Mouse (Mus musculus) limb, embryonic 15.5 days (tissue): ENCODE data around the gene Mgarp. TPM values are rescaled to one million over a fixed set of nuclear protein-coding genes. Genes with fewer than 3 reads are reported as not detected.
A peak's percentile ranks its signal among the peaks of the same experiment; 100 is the strongest.
"Not testable (repeated sequence)": the region's sequence is repeated elsewhere in the genome, so short reads cannot be mapped to it uniquely, and the experiment has no call there.

Source experiments
- ATAC-seq: fragments of 200-750 bp; cut with Nextera tagmentation; 2 replicates; pipeline ENCODE4 v1.8.0; 2017; ENCODE audit warnings: low read depth, moderate TSS enrichment; ENCODE audit not compliant: insufficient number of reproducible peaks, low FRiP score, low TSS enrichment
- H3K27ac ChIP-seq: fragments of 300-500 bp; sonication (generic); 2 replicates; pipeline ENCODE4 v1.5.1; 2015; ENCODE audit warnings: moderate library complexity, mild to moderate bottlenecking, inconsistent platforms
- H3K27me3 ChIP-seq: fragments of 300-500 bp; sonication (generic); 2 replicates; pipeline ENCODE4 v1.6.1; 2015; ENCODE audit warnings: inconsistent platforms
- H3K36me3 ChIP-seq: fragments of 300-500 bp; sonication (generic); 2 replicates; pipeline ENCODE4 v1.6.1; 2015; ENCODE audit warnings: inconsistent platforms
- H3K4me1 ChIP-seq: fragments of 300-500 bp; sonication (generic); 2 replicates; pipeline ENCODE4 v1.6.1; 2015; ENCODE audit warnings: inconsistent platforms
- H3K4me2 ChIP-seq: fragments of 300-500 bp; sonication (generic); 2 replicates; pipeline ENCODE4 v1.6.1; 2015; ENCODE audit warnings: mild to moderate bottlenecking, inconsistent platforms
- H3K4me3 ChIP-seq: fragments of 300-500 bp; sonication (generic); 2 replicates; pipeline ENCODE4 v1.5.1; 2015; ENCODE audit warnings: mild to moderate bottlenecking, inconsistent platforms
- H3K9ac ChIP-seq: fragments of 300-500 bp; sonication (generic); 2 replicates; pipeline ENCODE4 v1.6.1; 2015; ENCODE audit warnings: inconsistent platforms
- H3K9me3 ChIP-seq: fragments of 300-500 bp; sonication (generic); 2 replicates; pipeline ENCODE4 v1.6.1; 2016; ENCODE audit warnings: inconsistent platforms
- WGBS: fragments of 180-500 bp; shearing (Covaris S2); methylation state at CpG from one replicate; pipeline ENCODE4 v1.1.7; 2015; 5-methylcytosine and 5-hydroxymethylcytosine counted together
- polyA plus RNA-seq: library from polyadenylated mRNA; unstranded; fragments of >200 nt; fragmentation: Nextera tagmentation; extraction: Ambion mirVana; gene quantifications from 2 replicates; pipeline ENCODE4 v1.2.1, GENCODE M21; 2015

The Mgarp gene
- polyA plus RNA-seq, 1 experiment from 2014 or later = 6.7 TPM

DNA sequence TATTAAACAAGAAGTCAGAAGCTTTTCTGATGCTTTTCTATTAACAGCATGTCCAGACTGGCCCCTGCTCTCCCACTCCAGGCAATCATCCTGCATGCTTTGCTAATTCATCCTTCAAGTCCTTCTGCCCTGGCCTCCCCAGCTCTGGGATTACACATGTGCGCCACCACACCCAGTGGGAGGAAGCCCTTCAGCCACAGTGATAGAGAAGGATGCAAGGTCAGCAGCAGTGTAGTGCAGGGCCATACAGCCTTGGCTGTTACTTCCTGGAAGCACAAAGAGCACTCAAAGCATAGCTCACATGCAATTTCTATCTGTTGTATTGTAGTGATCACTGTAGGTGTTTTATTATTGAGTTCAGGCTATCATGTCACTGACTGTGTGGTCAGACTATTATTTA is 16.7 kb upstream of the Mgarp start:
- Histone ChIP-seq H3K9ac (no peak overlapping the region), H3K4me1 (peaks cover 12% of the 10 kb centered on the region), H3K4me2 (no peak overlapping the region), H3K27ac (no peak overlapping the region), H3K9me3 (no peaks in the 10 kb centered on the region), H3K4me3 (no peak overlapping the region), H3K27me3 (no peaks in the 10 kb centered on the region), H3K36me3 (no peaks in the 10 kb centered on the region)
- whole genome bisulfite sequencing = 78% methylated on average over 1 of the region's 1 CpGs
- no peak for ATAC-seq

DNA sequence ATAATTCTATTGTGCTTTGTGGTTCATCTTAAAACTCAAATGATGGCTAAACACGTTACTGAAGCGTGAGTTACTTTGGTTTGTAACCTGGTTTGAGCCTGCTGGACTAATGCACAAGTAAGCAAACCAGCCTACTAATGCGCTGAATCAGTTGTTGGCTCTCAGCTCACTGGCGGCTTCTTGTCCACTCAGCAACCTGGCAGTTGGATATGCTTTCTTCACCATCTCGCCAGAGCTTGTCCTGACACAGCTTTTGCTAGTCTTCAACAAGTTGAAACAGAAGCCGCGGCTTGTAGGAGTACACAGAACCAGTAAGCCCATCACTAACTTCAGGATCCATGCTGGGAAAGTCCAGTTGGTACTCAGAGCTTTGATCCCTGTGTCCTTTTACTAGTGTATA is 15.9 kb upstream of the Mgarp start:
- Histone ChIP-seq H3K4me2 (no peak overlapping the region), H3K4me1 (peaks cover 13% of the 10 kb centered on the region), H3K9me3 (no peaks in the 10 kb centered on the region), H3K27me3 (no peaks in the 10 kb centered on the region), H3K36me3 (no peaks in the 10 kb centered on the region), H3K9ac (no peak overlapping the region), H3K4me3 (no peak overlapping the region), H3K27ac (no peak overlapping the region)
- no peak for ATAC-seq
- WGBS = 88% methylated on average over 7 of the region's 7 CpGs

DNA sequence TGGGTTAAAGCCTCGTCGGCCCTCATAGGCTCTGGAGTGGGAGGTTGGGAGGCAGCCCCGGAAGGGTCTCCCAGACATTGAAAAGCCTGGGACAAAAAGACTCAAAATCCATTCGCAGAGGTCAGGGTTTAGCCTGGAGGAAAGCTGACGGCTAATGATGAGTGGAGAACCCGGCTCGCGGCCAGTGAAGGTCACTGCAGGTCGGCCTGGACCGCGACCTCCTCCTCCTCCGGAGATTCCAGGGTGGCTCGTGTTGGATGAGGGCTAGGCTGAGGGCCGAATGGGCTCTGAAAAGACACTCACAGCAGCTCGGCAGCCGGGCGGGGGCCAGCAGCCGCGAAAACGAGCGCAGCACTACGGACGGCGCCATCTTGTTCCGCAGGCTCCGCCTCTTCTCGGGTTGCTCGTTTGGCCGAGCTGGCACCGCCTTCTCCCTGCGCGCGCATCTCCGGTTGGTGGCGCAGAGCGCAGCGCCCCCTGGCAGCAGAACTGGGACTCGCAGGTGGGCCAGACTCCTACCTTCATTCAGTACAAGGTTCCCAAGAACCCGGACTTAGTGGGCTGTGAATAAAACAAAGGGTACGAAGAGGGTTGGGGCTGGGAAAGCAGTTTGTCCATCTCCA is 12.1 kb upstream of the Mgarp start, which contains the start of gene Ndufc1:
Gene Ndufc1 (minus strand): TSS at position 428 of the 623 bp plus-strand sequence.
- Histone ChIP-seq H3K4me3 (peak within 1 kb of the TSS; percentile 76), H3K27ac (peak within 1 kb of the TSS; percentile 95), H3K9ac (peak within 1 kb of the TSS; percentile 69), H3K4me1 (peaks cover 6% of the 10 kb centered on the region), H3K4me2 (peak within 1 kb of the TSS; percentile 62), H3K27me3 (no peaks in the 10 kb centered on the region), H3K9me3 (no peaks in the 10 kb centered on the region), H3K36me3 (peaks cover 22% of the 10 kb centered on the region)
- ATAC-seq = peak; percentile 85
- WGBS = 1% methylated on average over 35 of the region's 40 CpGs

DNA sequence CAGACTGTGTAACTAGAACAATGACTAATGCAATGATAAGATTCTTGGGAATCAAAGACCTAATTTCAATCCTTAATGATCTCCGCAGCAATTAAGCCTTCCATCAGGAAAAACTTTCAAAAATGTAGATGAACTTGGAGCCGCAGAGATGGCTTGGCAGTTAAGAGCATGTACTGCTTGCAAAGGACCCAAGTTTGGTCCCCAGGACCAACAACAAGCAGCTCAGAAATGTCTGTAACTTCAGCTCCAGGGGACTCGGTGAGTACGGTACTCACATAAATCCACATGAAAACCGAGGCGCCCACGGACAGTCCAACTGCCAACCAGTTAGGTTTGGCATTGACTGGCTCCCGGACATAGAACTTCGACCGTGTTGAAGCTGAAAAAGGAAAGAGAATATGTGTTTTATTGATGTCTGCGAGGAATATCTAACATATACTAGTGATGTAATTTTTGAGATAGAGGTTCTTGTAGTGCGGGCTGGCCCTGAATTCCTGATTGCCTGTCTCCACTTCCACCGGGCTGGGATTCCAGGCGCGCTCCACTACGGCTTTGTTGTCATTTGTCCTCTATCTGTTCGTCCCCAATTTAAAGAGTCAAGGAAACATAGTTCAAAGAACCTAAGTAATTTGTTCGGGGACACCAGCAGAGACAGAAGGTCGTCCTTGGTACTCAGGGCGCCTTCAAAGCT is 11.5 kb upstream of the Mgarp start:
- 16% methylated on average over 20 of the region's 20 CpGs for WGBS
- no peaks in the 10 kb centered on the region for H3K27me3 ChIP-seq
- H3K4me3 ChIP-seq = peak overlapping the region; percentile 76
- peaks cover 6% of the 10 kb centered on the region for H3K4me1 ChIP-seq
- H3K36me3 ChIP-seq = peaks cover 28% of the 10 kb centered on the region
- peak overlapping the region; percentile 95 for H3K27ac ChIP-seq
- no peaks in the 10 kb centered on the region for H3K9me3 ChIP-seq
- ATAC-seq = no peak
- H3K4me2 ChIP-seq = peak overlapping the region; percentile 62
- peak overlapping the region; percentile 69 for H3K9ac ChIP-seq

DNA sequence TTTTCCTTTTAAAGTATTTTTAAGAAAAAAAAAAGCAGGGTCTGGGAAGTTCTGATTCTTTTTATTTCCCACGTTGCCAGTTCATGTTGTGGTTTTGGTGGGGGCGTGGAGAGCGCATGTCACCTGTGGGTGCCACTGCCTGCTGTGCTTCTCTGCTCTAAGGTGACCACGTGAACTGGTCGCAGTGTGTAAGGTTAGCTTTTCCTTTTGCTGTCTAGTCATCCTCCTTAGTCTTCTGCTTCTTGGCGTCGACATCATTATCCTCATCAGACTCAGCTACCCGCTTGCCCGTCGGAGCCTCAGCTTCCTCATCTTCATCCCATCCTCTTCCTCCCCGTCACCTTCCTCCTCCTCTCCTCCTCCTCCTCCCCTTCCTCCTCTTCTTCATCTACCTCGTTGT is 6.1 kb upstream of the Mgarp start:
- no peak overlapping the region for H3K4me2 ChIP-seq
- WGBS = 91% methylated on average over 12 of the region's 12 CpGs
- H3K4me1 ChIP-seq = peaks cover 3% of the 10 kb centered on the region; the same call in 1 of the 2 replicates
- H3K9ac ChIP-seq = no peak overlapping the region
- peaks cover 29% of the 10 kb centered on the region for H3K36me3 ChIP-seq
- H3K4me3 ChIP-seq = no peak overlapping the region
- H3K9me3 ChIP-seq = no peaks in the 10 kb centered on the region
- 0 out of 2 replicates have a peak, but pooled peaks cover 12% of the 10 kb centered on the region for H3K27me3 ChIP-seq
- no peak for ATAC-seq
- no peak overlapping the region for H3K27ac ChIP-seq

DNA sequence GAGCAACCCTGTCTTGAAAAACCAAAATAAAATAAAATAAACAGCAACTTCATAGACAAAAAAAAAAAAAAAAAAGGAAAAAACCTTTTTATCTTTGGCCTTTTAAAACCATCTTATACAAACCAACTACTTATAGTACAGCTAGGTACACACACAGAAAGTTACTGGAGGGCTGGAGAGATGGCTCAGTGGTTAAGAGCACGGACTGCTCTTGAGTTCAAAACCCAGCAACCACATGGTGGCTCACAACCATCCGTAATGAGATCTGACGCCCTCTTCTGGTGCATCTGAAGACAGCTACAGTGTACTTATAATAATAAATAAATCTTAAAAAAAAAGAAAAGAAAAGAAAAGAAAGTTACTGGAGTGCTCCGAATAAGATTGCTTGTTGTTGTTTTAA is 5.5 kb upstream of the Mgarp start:
- not testable (repeated sequence) for H3K9ac ChIP-seq, H3K4me3 ChIP-seq, H3K4me1 ChIP-seq, ATAC-seq, H3K9me3 ChIP-seq, H3K27ac ChIP-seq, H3K4me2 ChIP-seq
- peaks cover 29% of the 10 kb centered on the region for H3K36me3 ChIP-seq
- 71% methylated on average over 4 of the region's 4 CpGs for WGBS
- H3K27me3 ChIP-seq = 0 out of 2 replicates have a peak, but pooled peaks cover 14% of the 10 kb centered on the region

DNA sequence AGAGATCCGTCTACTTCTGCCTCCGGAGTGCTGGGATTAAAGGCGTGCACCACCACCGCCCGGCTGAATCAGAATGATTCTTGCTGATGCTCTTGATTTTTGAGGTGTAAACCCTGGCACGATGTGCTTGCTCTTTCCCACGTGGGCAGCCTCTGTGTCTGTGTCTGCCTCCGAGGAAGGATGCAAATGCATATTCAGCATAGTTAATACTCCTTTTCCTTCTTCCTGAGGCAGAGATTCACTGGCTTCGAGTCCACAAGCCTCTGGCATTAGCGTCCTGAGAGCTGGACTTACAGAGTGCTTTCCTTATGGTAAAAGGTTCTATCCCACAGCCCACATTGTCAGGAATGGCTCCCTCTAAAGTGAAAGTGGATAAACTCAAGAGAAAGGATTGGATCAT is 4.1 kb upstream of the Mgarp start:
- H3K9ac ChIP-seq = no peak overlapping the region
- H3K9me3 ChIP-seq = no peaks in the 10 kb centered on the region
- ATAC-seq = no peak
- peaks cover 23% of the 10 kb centered on the region for H3K27me3 ChIP-seq
- H3K4me3 ChIP-seq = no peak overlapping the region
- peaks cover 9% of the 10 kb centered on the region for H3K4me1 ChIP-seq
- no peak overlapping the region for H3K27ac ChIP-seq
- H3K4me2 ChIP-seq = no peak overlapping the region
- peaks cover 17% of the 10 kb centered on the region; the same call in 1 of the 2 replicates for H3K36me3 ChIP-seq
- WGBS = 70% methylated on average over 10 of the region's 10 CpGs

DNA sequence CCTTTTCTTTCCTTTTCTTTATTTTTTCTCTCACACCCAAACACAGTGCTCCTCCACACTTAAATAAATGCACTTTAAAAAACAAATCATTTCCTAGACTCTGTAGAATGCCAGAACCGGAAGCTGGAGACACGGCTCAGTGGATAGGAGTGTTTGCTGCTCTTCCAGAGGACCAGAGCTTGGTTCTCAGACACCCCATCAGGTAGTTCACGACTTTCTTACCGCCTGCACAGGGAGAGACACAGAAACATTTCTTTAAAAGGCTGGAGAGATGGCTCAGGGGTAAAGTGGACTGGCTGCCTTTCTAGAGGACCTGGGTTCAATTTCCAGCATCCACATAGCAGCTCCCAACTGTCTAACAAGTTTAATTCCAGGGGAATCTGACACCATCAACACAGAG is 3.0 kb upstream of the Mgarp start:
- no peaks in the 10 kb centered on the region for H3K9me3 ChIP-seq
- H3K4me1 ChIP-seq = peaks cover 9% of the 10 kb centered on the region
- no peak overlapping the region for H3K27ac ChIP-seq
- no peak overlapping the region for H3K4me3 ChIP-seq
- peaks cover 28% of the 10 kb centered on the region for H3K27me3 ChIP-seq
- H3K9ac ChIP-seq = no peak overlapping the region
- WGBS = 62% methylated on average over 4 of the region's 4 CpGs
- peaks cover 13% of the 10 kb centered on the region; the same call in 1 of the 2 replicates for H3K36me3 ChIP-seq
- no peak overlapping the region for H3K4me2 ChIP-seq
- ATAC-seq = no peak

DNA sequence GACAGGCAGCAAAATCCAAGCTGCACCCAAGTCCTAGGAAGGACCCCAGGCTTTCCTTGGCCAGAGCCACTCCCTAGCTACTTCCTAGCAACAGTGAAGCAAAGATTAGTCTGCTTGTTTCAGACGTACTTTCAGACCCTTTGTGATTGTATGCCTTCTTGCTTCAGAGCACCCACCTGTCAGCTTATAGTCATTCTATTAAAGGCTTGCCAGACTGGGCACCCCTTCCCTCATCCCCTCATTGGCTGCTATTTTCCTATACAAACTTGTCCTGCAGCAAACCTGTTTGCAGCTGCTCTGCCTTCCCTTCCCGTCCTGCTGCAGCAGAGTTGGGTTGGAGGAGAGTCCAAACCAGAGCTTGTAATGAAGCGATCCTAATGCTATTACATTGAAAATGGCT is 2.1 kb upstream of the Mgarp start:
- H3K9ac ChIP-seq = no peak overlapping the region
- WGBS = 20% methylated on average over 3 of the region's 3 CpGs
- H3K4me1 ChIP-seq = peaks cover 9% of the 10 kb centered on the region
- no peak overlapping the region for H3K4me3 ChIP-seq
- peaks cover 28% of the 10 kb centered on the region for H3K27me3 ChIP-seq
- H3K27ac ChIP-seq = no peak overlapping the region
- no peaks in the 10 kb centered on the region for H3K9me3 ChIP-seq
- ATAC-seq = no peak
- H3K36me3 ChIP-seq = peaks cover 7% of the 10 kb centered on the region; the same call in 1 of the 2 replicates
- H3K4me2 ChIP-seq = no peak overlapping the region

DNA sequence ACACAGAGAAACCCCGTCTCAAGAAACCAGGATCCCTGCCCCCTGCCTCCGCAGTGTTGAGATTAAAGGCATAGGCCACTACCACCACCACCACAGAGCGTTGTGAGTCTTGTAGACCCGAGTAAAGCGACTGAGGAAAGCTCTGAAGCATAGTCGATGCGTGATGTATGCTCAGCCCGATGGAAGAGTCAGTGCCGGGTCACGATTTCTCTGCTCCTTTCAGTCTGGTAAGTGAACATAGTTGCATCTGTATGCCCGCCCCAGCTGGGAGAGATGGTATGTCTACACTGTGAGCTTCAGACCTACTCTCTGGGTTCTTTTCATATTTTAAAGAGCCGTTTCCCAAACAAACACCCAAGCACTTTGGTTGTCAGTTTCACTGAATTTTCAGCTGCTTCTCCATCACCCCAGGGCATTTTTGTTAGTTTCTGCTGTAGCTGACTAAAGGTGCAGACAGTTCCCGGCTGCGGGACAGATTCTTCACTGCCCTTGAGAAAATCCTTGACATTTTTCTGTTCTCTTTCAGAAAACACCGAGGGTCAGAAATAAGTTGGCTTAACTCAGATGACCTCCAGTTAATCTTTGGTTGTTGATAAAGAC is 1.3 kb upstream of the Mgarp start:
- H3K9me3 ChIP-seq = no peaks in the 10 kb centered on the region
- peaks cover 9% of the 10 kb centered on the region for H3K4me1 ChIP-seq
- 56% methylated on average over 15 of the region's 15 CpGs for WGBS
- ATAC-seq = no peak
- H3K27me3 ChIP-seq = peaks cover 28% of the 10 kb centered on the region
- H3K36me3 ChIP-seq = no peaks in the 10 kb centered on the region; the same call in 1 of the 2 replicates
- no peak overlapping the region for H3K4me2 ChIP-seq
- no peak overlapping the region for H3K27ac ChIP-seq
- H3K4me3 ChIP-seq = no peak overlapping the region
- no peak overlapping the region for H3K9ac ChIP-seq

DNA sequence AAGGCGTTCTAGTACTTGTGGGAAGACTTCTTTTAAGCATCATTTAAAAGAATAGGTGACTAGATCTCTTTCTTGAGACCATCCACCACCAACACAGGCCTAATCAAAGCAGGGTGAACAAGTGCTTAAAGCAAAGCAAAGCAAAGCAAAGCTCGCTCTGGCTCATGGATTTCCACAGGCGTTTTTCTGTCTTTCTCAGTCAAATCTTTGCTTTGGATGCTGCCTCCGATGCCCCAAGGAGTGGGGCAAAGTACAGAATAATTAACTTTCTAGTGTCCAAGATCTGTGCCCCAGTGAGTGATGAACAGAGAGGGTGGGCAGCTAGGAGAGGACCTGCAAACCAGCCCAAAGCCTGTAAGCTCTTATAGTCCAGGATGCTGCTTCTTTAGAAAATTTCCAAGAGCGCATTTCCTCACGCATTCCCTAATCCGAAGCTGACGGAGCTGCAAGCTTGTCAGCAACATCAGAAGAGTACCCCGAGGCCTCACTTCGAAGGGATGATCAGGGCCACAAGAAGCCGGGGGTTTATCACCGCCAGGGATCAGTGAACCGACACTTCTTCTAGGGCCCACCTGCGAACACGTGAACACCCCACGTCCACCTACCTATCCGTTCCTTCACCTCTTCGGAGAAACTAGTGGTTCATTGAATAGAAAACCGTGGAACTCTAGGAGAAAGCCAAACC is 935 bp downstream of the Mgarp start:
- Histone ChIP-seq H3K27me3 (peaks cover 28% of the 10 kb centered on the region), H3K27ac (no peak overlapping the region), H3K4me2 (peak overlapping the region; percentile 87), H3K36me3 (no peaks in the 10 kb centered on the region), H3K4me1 (peaks cover 9% of the 10 kb centered on the region), H3K4me3 (0 out of 2 replicates have a peak overlapping the region, but pooled peaks have one; percentile 53), H3K9ac (no peak overlapping the region), H3K9me3 (no peaks in the 10 kb centered on the region)
- WGBS = 34% methylated on average over 19 of the region's 19 CpGs
- no peak for ATAC-seq
